Mouse (Mus musculus): ENCODE data around the gene Isyna1.

DNA sequence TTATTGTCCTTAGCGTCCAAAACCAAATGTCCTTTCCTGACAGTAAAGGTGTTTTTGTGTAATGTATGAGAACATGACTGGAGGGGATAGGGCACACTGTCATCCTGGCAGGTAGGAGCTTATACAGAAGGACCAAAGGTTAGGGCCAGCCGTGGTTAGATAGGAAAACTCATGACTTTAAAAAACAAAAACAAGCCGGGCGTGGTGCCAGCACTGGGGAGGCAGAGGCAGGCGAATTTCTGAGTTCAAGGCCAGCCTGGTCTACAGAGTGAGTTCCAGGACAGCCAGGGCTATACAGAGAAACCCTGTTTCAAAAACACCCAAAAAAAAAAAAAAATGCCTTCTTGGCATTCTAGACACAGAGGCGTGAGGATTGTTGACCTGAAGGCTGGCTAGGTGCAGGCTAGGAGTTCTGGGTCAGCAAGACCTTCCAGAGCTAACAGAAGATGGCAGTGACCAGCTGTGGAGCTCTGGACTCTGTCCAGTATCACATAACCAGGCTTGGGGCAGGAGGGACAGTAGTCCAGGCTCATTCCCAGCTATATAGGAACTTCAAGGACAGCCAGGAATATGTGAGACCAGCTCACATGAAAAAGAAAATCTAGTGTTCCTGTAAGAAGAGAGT is 30.3 kb upstream of the Isyna1 start:
- no peak for TF ChIP-seq CTCF (IDR thresholded peaks at IDR 0.05; ENCODE audit: borderline replicate concordance, insufficient read depth, low read length)
- no peak for TF ChIP-seq POLR2A (IDR thresholded peaks at IDR 0.05; ENCODE audit: low read depth, low read length)
